Mouse (Mus musculus): Measurements from ENCODE around the gene Olfr287.

Gene Olfr287

DNA sequence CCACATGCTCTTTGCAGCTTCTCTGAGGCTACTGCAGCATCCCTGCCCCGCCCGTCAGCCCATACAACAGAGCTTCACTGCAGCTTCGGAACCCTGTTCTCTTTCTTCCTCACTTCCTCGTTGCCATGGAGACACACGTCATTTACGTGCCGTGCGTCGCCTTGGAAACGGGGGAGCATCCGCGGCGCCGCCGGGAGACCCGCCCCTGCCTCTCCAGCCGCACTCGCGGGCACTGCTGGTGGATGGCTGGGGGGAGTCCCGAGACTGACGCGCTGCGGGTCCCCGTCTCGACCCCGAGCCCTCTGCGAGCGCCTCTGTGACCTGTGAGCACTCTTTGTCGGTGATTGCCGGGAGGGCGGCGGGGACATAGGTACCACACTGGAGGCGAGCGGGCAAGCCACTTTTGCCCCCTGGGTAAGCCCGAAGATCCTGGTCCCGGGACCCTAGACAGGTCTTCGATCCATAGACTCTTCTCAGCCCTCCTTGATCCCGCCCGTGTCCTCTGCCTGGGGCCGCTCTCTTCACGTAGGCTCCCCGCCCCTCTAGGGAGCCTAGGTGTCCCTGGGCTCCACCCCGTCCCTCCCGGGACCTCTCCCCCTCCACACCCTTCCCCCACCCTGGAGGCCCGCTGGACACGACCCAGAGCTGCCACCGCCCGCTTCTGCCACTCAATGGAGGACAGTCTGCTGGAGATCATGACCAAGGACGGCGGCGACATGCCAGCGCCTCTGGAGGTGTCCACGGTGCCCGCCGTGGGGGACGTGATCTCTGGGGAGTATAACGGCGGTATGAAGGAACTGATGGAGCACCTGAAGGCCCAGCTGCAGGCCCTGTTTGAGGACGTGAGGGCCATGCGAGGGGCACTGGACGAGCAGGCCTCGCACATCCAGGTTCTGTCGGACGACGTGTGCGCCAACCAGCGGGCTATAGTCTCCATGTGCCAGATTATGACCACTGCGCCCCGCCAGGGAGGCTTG lies 52.9 kb downstream of the Olfr287 start:
- DNase-seq, result peak; percentile 74 to 76

DNA sequence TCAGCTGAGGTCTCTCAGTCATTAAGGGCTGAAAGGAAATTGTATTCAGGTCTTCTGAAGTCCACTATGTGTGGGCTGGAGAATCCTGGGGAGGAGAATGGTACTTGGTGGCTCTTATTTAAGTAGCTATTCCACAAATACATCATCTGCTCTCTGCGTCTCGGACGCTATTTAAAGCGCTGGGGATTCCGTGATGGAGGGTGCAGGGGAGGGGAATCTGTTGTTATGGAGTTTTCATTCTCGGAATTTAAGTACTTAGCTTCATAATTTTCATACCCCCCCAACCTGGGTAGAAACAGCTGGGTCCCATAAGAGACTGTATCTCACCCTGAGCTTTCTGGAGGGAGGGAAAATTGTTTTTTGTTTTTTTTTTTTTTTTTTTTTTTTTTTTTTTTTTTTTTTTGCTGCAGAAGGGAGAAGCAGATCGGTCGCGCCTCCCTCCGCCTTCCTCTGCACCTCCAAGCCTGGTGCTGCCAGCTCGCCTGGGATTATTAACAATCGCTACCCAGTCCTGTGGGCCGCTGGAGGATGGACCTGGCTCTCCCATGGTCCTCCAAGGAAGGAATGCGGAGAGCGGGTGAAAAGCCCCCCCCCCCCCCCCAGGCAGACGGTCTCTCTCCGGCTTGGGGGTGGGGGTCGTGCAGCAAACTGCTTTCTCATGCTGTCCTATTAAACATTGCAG lies 53.8 kb downstream of the Olfr287 start, which contains the start of gene Ccdc184:
TSS of gene Ccdc184 (plus strand) at position 196 of the 682 bp plus-strand sequence.
- DNase-seq, result no peak

DNA sequence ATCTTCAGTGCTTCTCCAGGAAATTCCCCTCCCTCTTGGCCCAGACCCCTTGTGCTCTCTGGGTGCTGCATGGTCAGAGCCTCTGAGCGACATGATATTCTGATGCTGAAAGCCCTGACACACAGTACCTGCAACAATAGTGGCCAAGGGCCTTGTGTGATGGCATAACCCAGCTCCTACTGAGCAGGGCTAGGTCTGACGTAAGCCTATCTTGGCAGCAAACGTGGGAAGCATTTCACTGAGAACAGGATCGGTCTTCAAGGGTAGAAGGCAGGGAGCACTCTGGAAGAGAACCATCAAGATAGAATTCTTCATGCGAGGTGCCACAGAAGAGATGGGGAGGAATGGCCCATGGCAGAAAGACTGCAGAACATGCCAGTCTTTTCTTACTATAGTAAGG lies 55.3 kb downstream of the Olfr287 start, which contains the start of gene Asb8:
TSS of gene Asb8 (minus strand) at position 101 of the 400 bp plus-strand sequence.
- no peak for DNase-seq

DNA sequence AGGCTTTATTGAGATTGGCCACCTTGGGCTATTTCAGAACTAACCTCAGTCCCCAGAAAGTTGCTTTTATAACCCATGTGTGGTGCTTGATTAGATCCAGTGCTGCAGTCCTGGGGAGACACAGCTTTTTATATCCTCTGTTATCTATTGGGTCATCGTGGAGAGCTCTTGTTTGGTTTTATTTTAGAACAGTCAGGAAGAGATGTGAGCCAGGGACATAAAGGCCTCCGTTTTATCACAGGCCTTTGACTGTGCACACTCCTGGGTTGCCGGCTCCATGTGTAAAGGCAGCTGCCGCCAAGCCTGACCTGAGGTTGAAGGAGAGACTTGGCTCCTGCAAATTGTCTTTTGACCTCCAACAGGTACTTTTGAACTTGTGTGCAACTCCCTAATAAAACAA lies 58.3 kb downstream of the Olfr287 start:
- no peak for DNase-seq

DNA sequence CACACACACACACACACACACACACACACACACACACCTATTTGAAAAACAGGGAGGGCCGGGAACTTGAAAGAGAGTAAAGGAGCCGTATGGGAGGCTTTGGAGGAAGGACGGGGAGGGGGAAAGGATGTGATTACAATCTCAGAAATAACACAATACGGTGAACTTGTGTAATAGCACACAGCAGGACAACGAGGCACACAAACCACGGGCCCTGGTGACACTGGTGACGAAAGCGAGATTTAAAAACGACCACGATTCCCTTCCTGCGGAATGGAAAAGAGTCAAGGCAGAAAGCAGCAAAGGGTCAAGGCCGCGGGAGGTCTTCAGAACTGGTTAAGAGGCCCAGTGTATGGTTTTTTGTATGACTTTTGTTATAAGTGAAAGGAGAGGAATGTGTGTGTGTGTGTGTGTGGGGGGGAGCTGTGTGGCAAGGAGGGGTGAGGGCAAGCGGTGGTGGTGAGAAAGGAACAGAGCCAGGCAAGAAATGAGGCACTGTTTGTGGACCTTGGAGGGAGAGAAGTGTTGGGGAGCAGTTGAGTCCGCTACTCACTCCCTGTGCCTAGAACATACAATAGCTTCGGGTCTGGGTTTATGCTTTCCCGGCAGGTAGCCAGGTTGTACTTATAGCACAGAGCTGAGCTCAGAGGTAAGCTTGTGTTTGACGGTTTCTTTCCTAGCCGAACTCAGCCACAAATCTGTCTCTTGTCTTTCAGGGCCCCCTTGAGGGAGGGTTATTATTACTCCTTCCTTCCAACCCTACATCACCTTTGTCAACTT lies 59.6 kb downstream of the Olfr287 start:
- DNase-seq, result no peak

DNA sequence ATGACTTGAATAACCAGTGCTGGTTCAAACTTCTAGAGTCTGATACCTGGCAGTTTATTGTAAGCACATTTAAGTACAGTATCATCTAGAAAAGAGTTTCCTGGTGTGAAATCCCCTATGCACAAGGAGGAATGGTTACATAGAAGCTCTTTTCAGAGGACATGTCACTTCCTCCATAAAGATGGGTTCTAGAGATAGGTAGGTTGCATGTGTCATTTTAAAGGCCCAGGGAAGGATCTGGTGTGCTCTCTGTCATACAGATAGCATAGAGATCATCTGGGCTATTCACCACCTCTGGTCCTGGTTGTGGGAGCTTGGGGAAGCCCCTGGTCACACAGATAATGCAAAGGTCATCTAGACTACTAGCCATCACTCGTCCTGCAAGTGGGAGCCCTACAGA lies 63.6 kb downstream of the Olfr287 start:
- DNase-seq, result no peak

All from lung, postnatal 4 days (tissue).